Mouse (Mus musculus) liver, adult 2 months (tissue): Measurements from ENCODE around the gene Wdr20. TPM values are rescaled to one million over a fixed set of nuclear protein-coding genes. Genes with fewer than 3 reads are reported as not detected.

ENCODE experiments used
- DNase-seq: peaks from one replicate; pipeline ENCODE4 v3.0.0-alpha.2; 2011; ENCODE audit warnings: low read depth, low spot score; ENCODE audit errors: extremely low read depth
- H3K27ac ChIP-seq: fragments of 200-500 bp; replicated peaks from 2 replicates; pipeline ENCODE4 v1.5.1; 2012; ENCODE audit warnings: low read depth, mild to moderate bottlenecking, control low read depth, inconsistent platforms, low read length; ENCODE audit not compliant: insufficient read depth
- H3K27me3 ChIP-seq: fragments of 200-500 bp; 2 replicates; pipeline ENCODE4 v1.6.1; 2012; ENCODE audit warnings: mild to moderate bottlenecking, moderate library complexity, low read length, inconsistent platforms; ENCODE audit not compliant: control insufficient read depth, insufficient read depth
- H3K36me3 ChIP-seq: fragments of 200-500 bp; 2 replicates; pipeline ENCODE4 v1.6.1; 2012; ENCODE audit warnings: low read length, inconsistent platforms; ENCODE audit not compliant: control insufficient read depth, insufficient read depth
- H3K4me1 ChIP-seq: fragments of 200-500 bp; 2 replicates; pipeline ENCODE4 v1.6.1; 2011; ENCODE audit warnings: low read length; ENCODE audit not compliant: control insufficient read depth, insufficient read depth
- H3K4me3 ChIP-seq: fragments of 200-500 bp; 2 replicates; pipeline ENCODE4 v1.5.1; 2011; ENCODE audit warnings: low read depth, mild to moderate bottlenecking, control low read depth, low read length, moderate library complexity; ENCODE audit not compliant: insufficient read depth
- H3K79me2 ChIP-seq: fragments of 200-500 bp; 2 replicates; pipeline ENCODE4 v1.6.1; 2012; ENCODE audit warnings: inconsistent platforms, mild to moderate bottlenecking, low read length, moderate library complexity; ENCODE audit not compliant: control insufficient read depth, insufficient read depth
- H3K9ac ChIP-seq: fragments of 200-500 bp; 2 replicates; pipeline ENCODE4 v1.6.1; 2012; ENCODE audit warnings: low read depth, mild to moderate bottlenecking, control low read depth, inconsistent platforms, low read length
- CTCF ChIP-seq: fragments of 200-500 bp; IDR thresholded peaks from 2 replicates; pipeline ENCODE4 v1.5.1; 2011; ENCODE audit warnings: low read depth, low read length, control low read depth
- POLR2A ChIP-seq: fragments of 200-500 bp; IDR thresholded peaks from 2 replicates; pipeline ENCODE4 v1.6.1; 2011; ENCODE audit warnings: low read length, control low read depth; ENCODE audit not compliant: insufficient read depth; ENCODE audit errors: extremely low read depth
- WGBS: fragments of 180-500 bp; shearing (Covaris S2); methylation state at CpG from one replicate; pipeline ENCODE4 v1.1.7; 2018; 5-methylcytosine and 5-hydroxymethylcytosine counted together
- polyA plus RNA-seq: library from polyadenylated mRNA; depleted of rRNA; stranded (reverse); fragments of >200 nt; gene quantifications from 2 replicates; pipeline ENCODE4 v1.2.3, GENCODE M21; 2012
- total RNA-seq: library from RNA; depleted of rRNA; stranded (reverse); fragments of >200 nt; gene quantifications from 2 replicates; pipeline ENCODE4 v1.2.3, GENCODE M21; 2014

Gene Wdr20
- total and polyA plus RNA-seq, 2 experiments, result 16.5 to 21.0 TPM

DNA sequence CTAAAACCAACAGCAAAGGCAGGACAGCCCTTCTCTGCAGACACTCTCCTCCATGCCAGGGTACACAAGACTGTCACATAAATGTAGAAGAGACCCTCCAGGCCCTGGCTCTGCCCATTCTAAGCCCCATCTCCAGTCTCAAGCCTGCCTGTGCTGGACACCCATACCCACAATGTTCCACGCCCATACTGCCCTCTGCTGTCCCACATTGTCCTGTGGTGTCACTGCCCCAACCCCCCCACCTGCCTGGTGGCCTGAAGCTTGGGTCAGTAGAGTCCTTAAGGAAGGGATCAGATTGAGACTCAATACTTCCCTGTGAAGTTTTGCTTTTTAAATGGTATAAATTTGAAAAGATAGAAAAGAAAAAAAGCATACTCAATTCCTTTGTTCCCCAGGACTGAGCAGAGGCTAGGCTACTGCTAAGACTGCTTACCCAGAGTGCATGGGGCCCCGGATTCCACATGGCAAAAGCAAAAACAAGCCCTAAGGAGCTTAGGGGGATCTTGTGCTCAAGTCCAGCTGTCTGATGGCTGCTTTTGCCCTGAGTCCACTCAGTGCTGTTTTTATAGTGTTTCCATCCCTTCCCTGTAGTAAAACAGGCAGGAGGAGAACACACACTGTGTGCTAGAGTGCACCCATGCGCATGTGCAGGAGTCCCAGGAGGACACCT lies 68.7 kb downstream of the Wdr20 start:
- DNase-seq, result no peak
- no peak overlapping the region for H3K4me3 ChIP-seq
- no peaks in the 10 kb centered on the region for H3K79me2 ChIP-seq
- H3K9ac ChIP-seq, result no peak overlapping the region
- WGBS, result 79% methylated on average over 3 of the region's 3 CpGs
- H3K4me1 ChIP-seq, result no peaks in the 10 kb centered on the region
- H3K27me3 ChIP-seq, result no peaks in the 10 kb centered on the region
- no peak overlapping the region for H3K27ac ChIP-seq
- TF ChIP-seq POLR2A (no peak), CTCF (peak; percentile 67)
- no peaks in the 10 kb centered on the region for H3K36me3 ChIP-seq

DNA sequence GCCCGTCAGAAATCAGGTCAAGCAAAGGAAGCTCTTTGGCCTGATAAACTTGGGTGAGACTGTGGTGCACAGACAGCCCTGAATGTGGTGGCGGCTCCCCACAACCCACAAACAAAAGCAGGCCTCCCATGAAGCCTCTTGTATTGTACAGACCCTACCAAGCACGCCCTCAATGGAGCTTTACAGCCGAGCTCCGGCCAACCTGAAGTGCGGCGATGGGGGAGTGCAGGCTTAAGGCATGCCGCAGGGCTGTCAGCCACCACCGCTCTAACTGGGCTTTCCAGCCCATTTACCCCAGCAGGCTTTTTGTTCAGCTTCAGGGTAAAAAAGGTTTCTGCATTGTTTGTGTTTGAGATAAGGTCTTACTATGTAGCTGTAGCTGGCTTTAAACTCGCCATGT lies 70.7 kb downstream of the Wdr20 start:
- Histone ChIP-seq H3K4me1 (no peaks in the 10 kb centered on the region), H3K9ac (no peak overlapping the region), H3K4me3 (no peak overlapping the region), H3K27me3 (no peaks in the 10 kb centered on the region), H3K79me2 (no peaks in the 10 kb centered on the region), H3K27ac (no peak overlapping the region), H3K36me3 (no peaks in the 10 kb centered on the region)
- DNase-seq, result no peak
- 94% methylated on average over 10 of the region's 10 CpGs for WGBS
- TF ChIP-seq POLR2A, result no peak
- TF ChIP-seq CTCF, result no peak

DNA sequence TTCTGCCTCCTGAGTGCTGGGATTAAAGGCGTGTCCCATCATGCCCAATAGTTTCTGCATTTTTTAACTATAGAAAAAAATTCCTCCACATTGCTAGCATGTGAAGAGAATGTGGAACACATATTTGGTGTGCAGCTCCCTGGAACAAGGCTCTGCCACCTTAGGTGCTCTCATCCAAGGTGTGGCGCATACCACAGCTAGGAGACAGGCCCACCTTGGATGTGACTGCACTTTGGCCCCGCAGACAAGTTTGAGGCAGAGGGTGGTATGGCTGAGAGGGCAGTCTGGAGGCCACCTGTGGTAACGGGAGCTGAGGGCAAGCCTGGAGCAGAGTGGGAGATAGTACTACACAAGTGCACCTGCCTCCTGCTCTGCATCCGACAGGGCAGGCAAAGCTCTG lies 71.1 kb downstream of the Wdr20 start:
- H3K4me3 ChIP-seq, result no peak overlapping the region
- no peaks in the 10 kb centered on the region for H3K79me2 ChIP-seq
- TF ChIP-seq POLR2A (no peak), CTCF (no peak)
- H3K27me3 ChIP-seq, result no peaks in the 10 kb centered on the region
- no peaks in the 10 kb centered on the region for H3K4me1 ChIP-seq
- H3K36me3 ChIP-seq, result no peaks in the 10 kb centered on the region
- H3K27ac ChIP-seq, result no peak overlapping the region
- 91% methylated on average over 5 of the region's 5 CpGs for WGBS
- H3K9ac ChIP-seq, result no peak overlapping the region
- DNase-seq, result no peak

GRCm38 (mm10) chr12:110813132-110813531 lies 75.4 kb downstream of the Wdr20 start:
- no peak overlapping the region for H3K9ac ChIP-seq
- no peak for DNase-seq
- no peak overlapping the region for H3K4me3 ChIP-seq
- H3K4me1 ChIP-seq, result no peaks in the 10 kb centered on the region
- WGBS, result 91% methylated on average over 9 of the region's 9 CpGs
- no peak for TF ChIP-seq POLR2A
- TF ChIP-seq CTCF, result no peak
- H3K27ac ChIP-seq, result no peak overlapping the region
- no peaks in the 10 kb centered on the region for H3K27me3 ChIP-seq
- H3K79me2 ChIP-seq, result no peaks in the 10 kb centered on the region
- H3K36me3 ChIP-seq, result no peaks in the 10 kb centered on the region

- H3K79me2 ChIP-seq, result no peaks in the 10 kb centered on the region
- no peak for DNase-seq
- no peaks in the 10 kb centered on the region for H3K4me1 ChIP-seq
- H3K36me3 ChIP-seq, result no peaks in the 10 kb centered on the region
- WGBS, result 89% methylated on average over 6 of the region's 6 CpGs
- TF ChIP-seq CTCF (no peak), POLR2A (no peak)
- no peak overlapping the region for H3K9ac ChIP-seq
- H3K27me3 ChIP-seq, result no peaks in the 10 kb centered on the region
- no peak overlapping the region for H3K4me3 ChIP-seq
- H3K27ac ChIP-seq, result no peak overlapping the region
Observed at GRCm38 (mm10) chr12:110813624-110814023, 75.9 kb downstream of the Wdr20 start.

- Histone ChIP-seq H3K27ac (no peak overlapping the region), H3K4me1 (no peaks in the 10 kb centered on the region), H3K27me3 (no peaks in the 10 kb centered on the region), H3K79me2 (no peaks in the 10 kb centered on the region), H3K36me3 (no peaks in the 10 kb centered on the region), H3K4me3 (no peak overlapping the region), H3K9ac (no peak overlapping the region)
- TF ChIP-seq CTCF (no peak), POLR2A (no peak)
- WGBS, result 70% methylated on average over 17 of the region's 17 CpGs
- no peak for DNase-seq
Observed at GRCm38 (mm10) chr12:110814924-110815323, 77.2 kb downstream of the Wdr20 start.
